Mouse (Mus musculus) ES-E14 (cell line): ENCODE measurements around the gene Dok5. TPM values are rescaled to one million over a fixed set of nuclear protein-coding genes. Genes with fewer than 3 reads are reported as not detected.

Experiments used
- DNase-seq: peaks from one replicate; pipeline ENCODE4 v3.0.0-alpha.2; 2013; ENCODE audit warnings: low read depth, low spot score
- H3K27ac ChIP-seq: 2 replicates; pipeline ENCODE4 v1.5.1; 2012; ENCODE audit warnings: low read depth, mild to moderate bottlenecking, low read length, moderate library complexity, mixed read lengths; ENCODE audit not compliant: poor library complexity, insufficient read depth, severe bottlenecking
- H3K36me3 ChIP-seq: 2 replicates; pipeline ENCODE4 v1.6.1; 2012; ENCODE audit warnings: mild to moderate bottlenecking, low read length, moderate library complexity, mixed read lengths; ENCODE audit not compliant: control insufficient read depth, poor library complexity, insufficient read depth, severe bottlenecking
- H3K4me1 ChIP-seq, 2 experiments: fragments of 150-350 bp in 1 of 2; sonication (generic) in 1 of 2; 2 replicates each; pipeline ENCODE4 v1.6.1; 2012; ENCODE audit warnings: low read length in 2 of 2, mild to moderate bottlenecking in 1 of 2, mixed read lengths in 1 of 2; ENCODE audit not compliant: control insufficient read depth in 2 of 2, insufficient read depth in 2 of 2, poor library complexity in 1 of 2
- H3K4me3 ChIP-seq, 2 experiments: fragments of 150-350 bp in 1 of 2; sonication (generic) in 1 of 2; 2 replicates each; pipeline ENCODE4 v1.5.1; 2012; ENCODE audit warnings: low read length in 2 of 2, low read depth in 1 of 2, mild to moderate bottlenecking in 1 of 2, mixed read lengths in 1 of 2; ENCODE audit not compliant: insufficient read depth in 1 of 2, poor library complexity in 1 of 2, severe bottlenecking in 1 of 2
- H3K9ac ChIP-seq: 2 replicates; pipeline ENCODE4 v1.6.1; 2012; ENCODE audit warnings: low read depth, mild to moderate bottlenecking, low read length, mixed read lengths; ENCODE audit not compliant: poor library complexity, insufficient read depth, severe bottlenecking
- H3K9me3 ChIP-seq: fragments of 150-350 bp; sonication (generic); 2 replicates; pipeline ENCODE4 v1.6.1; 2012; ENCODE audit warnings: low read depth, mild to moderate bottlenecking, low read length; ENCODE audit not compliant: control insufficient read depth, insufficient read depth
- CHD2 ChIP-seq: IDR thresholded peaks from 2 replicates; pipeline ENCODE4 v1.6.1; 2014; ENCODE audit warnings: mild to moderate bottlenecking, low read depth, low read length, inconsistent platforms
- HCFC1 ChIP-seq: IDR thresholded peaks from 2 replicates; pipeline ENCODE4 v1.6.1; 2012; ENCODE audit warnings: low read length, inconsistent platforms, borderline replicate concordance; ENCODE audit not compliant: insufficient read depth
- MAFK ChIP-seq: IDR thresholded peaks from 2 replicates; pipeline ENCODE4 v1.6.1; 2014; ENCODE audit warnings: mild to moderate bottlenecking, low read depth, low read length, inconsistent platforms; ENCODE audit not compliant: insufficient read depth
- ZC3H11A ChIP-seq: IDR thresholded peaks from 2 replicates; pipeline ENCODE4 v1.6.1; 2012; ENCODE audit warnings: low read depth, mild to moderate bottlenecking, inconsistent platforms, low read length, borderline replicate concordance
- ZNF384 ChIP-seq: IDR thresholded peaks from 2 replicates; pipeline ENCODE4 v1.6.1; 2012; ENCODE audit warnings: low read depth, low read length, inconsistent platforms
- in situ Hi-C, 2 experiments: fragments of 600-800 bp; cut with MboI; formaldehyde crosslinking; loops; one replicate each; pipeline ENCODE4 v1.15.1; 2025; ENCODE audit warnings: low sequenced_read_pairs in 2 of 2, inconsistent platforms in 1 of 2; ENCODE audit not compliant: unreplicated experiment in 2 of 2
- total RNA-seq: library from RNA; depleted of rRNA; stranded (reverse); fragments of 300-350 nt; gene quantifications from 2 replicates; pipeline ENCODE4 v1.2.3, GENCODE M21; 2012

Gene Dok5
- total RNA-seq, 1 experiment, result 0.58 TPM

DNA sequence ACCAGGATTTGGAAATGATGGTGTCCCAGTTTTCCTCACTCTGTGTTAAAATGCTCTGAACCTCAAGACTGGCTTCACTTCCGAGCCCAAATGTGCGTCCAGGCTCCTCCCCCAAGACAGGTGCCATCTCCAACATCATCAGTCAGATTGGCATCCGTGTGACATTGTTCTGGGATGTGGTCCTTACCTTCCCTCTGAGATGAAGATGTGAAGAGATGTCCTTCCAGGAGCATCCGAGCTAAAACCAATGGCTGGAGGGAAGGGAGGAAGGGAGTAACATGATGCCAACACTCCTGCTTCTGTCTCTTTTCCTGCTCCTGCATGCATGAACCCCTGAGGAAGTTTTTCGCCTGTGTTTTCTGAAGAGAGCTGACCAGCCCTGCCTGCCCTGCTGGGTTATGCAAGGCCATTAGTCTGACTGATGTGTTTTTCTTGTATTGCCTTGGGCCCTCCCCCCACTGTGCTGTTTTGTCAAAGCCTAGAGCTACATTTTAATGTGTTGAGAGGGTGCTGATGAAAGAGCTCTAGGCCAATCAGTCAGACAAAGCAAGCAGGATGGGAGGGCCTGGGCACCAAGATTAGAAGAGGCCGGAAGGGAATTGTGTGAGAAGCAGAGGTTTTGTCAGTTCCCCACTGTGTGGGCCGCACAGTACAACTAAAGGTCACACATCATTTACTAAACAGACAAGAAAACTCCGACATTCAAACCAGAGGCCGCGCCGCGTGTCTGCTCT, 106.4 kb downstream of the Dok5 start:
- no peaks in the 10 kb centered on the region for H3K9me3 ChIP-seq
- H3K4me3 ChIP-seq, result no peak overlapping the region
- H3K36me3 ChIP-seq, result no peaks in the 10 kb centered on the region
- H3K4me1 ChIP-seq, result peaks cover 0 to 8% of the 10 kb centered on the region in 2 experiments; a peak in 2 of 4 replicates
- in situ Hi-C loops, result no loop called here
- DNase-seq, result peak; percentile 54
- TF ChIP-seq CHD2 (no peak), ZNF384 (no peak), MAFK (no peak), ZC3H11A (no peak), HCFC1 (no peak)
- H3K9ac ChIP-seq, result no peak overlapping the region
- no peak overlapping the region; the same call in 1 of the 2 replicates for H3K27ac ChIP-seq

DNA sequence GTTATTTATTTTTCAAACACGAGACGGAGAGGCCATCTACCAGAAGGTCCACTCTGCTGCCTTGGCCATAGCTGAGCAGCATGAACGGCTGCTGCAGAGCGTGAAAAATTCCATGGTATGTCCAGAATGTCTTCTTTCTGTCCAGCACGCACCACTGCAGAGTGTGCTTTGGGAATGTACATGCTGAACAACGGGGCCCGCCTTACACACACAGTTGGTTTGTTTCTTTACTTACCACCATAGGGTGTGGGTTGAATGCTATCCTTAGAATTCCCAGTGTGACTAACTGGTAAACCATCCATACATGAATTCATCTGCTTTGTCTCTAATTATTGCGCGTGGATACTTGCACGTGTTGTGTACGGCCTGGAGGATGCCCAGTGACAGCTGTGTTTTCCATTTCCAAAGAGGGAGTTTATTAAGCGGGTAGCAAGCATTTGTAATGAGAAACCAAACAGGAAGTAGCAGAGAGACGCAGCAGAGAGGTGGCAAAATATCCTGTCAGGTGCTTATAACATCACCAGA, 109.9 kb downstream of the Dok5 start:
- no peaks in the 10 kb centered on the region for H3K36me3 ChIP-seq
- no peak overlapping the region for H3K4me3 ChIP-seq
- no peaks in the 10 kb centered on the region for H3K9me3 ChIP-seq
- in situ Hi-C loops, result no loop called here
- TF ChIP-seq ZC3H11A, result no peak
- TF ChIP-seq ZNF384, result no peak
- TF ChIP-seq CHD2, result no peak
- TF ChIP-seq HCFC1, result no peak
- TF ChIP-seq MAFK, result no peak
- no peak for DNase-seq
- no peak overlapping the region for H3K27ac ChIP-seq
- no peak overlapping the region for H3K9ac ChIP-seq
- peaks cover 0 to 8% of the 10 kb centered on the region in 2 experiments; a peak in 2 of 4 replicates for H3K4me1 ChIP-seq

DNA sequence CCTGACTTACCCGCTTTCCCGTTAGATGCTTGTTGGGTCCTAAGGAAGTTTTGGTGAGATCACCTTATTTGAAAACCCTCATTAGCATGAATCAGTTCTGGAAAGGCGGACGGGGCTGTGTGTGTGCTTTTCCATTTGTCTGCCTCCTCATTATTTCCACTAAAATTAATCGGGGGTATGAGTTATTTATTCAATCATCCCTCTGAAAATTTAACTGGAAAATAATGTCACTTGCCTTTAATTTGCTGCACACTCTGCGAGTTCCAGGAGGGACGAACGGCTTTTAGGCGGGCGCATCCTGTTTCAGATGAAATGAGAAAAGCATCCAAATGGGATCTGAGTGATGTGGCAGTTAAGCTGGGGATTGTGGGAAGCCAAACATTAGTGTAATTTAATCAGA, 113.9 kb downstream of the Dok5 start:
- DNase-seq, result no peak
- H3K36me3 ChIP-seq, result no peaks in the 10 kb centered on the region
- H3K27ac ChIP-seq, result no peak overlapping the region
- no peak overlapping the region for H3K9ac ChIP-seq
- no peaks in the 10 kb centered on the region for H3K9me3 ChIP-seq
- peaks cover 0 to 1% of the 10 kb centered on the region in 2 experiments; a peak in 1 of 4 replicates for H3K4me1 ChIP-seq
- TF ChIP-seq MAFK (no peak), ZNF384 (no peak), CHD2 (no peak), ZC3H11A (no peak), HCFC1 (no peak)
- H3K4me3 ChIP-seq, result no peak overlapping the region
- in situ Hi-C loops, result no loop called here

DNA sequence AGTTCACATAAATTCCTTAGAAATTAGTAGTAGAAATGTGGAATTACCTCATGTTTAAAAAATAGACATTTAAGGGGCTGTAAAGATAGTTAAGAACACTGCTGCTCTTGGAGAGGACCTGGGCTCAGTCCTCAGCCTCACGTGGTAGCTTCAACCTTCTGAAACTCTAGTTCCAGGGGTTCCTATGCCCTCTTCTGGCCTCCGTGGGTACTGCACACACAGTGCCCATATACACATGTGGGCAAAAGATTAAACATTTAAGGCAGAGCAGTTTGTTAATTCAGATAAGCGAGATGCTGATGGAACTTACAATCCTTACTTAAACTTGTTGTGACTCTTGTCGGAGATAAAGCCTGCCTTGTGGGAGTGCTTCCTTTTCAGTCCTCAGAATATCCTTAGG, 118.5 kb downstream of the Dok5 start:
- in situ Hi-C loops, result loop anchor here (25.0 kb wide), 2 partner anchors 163 to 338 kb away; no protein-coding TSS in a partner anchor
- TF ChIP-seq HCFC1, result no peak
- 0 out of 2 replicates have a peak, but pooled peaks have one; percentile 1 for TF ChIP-seq ZC3H11A
- TF ChIP-seq CHD2, result no peak
- Histone ChIP-seq H3K9me3 (no peaks in the 10 kb centered on the region), H3K36me3 (no peaks in the 10 kb centered on the region), H3K9ac (no peak overlapping the region), H3K4me1 (peaks cover 0 to 1% of the 10 kb centered on the region in 2 experiments; a peak in 1 of 4 replicates), H3K27ac (no peak overlapping the region), H3K4me3 (no peak overlapping the region)
- no peak for DNase-seq
